Mouse (Mus musculus): Measurements from ENCODE around the gene Kif16b.

DNA sequence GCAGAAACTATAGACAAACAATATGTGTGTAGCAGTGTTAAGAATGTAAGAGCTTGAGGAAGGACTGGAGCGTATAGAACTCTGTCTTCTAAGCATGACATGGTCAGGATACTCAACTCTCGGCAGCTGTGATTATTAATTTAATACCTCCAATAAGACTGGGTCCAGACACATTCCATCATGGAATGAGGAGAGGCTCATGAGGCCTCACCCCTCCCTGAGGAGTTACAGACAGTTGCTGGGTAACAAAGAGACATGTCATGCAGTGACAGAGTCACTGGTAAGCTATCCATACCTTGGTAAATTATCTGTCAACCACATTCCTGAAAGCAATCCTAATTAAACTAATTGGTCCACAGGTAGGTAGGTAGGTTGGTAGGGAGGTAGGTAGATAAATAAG, 277.1 kb downstream of the Kif16b start:
- TF ChIP-seq CTCF (IDR thresholded peaks at IDR 0.05) (no peak), EP300 (IDR thresholded peaks at IDR 0.05) (no peak)

All from lung, postnatal 0 days (tissue).